Mouse (Mus musculus) bone marrow, adult 2 months (tissue): Measurements from ENCODE around the gene Zmat3. TPM values are rescaled to one million over a fixed set of nuclear protein-coding genes. Genes with fewer than 3 reads are reported as not detected.
A peak's percentile ranks its signal among the peaks of the same experiment; 100 is the strongest.

Source experiments
- H3K27ac ChIP-seq: fragments of 200-500 bp; 2 replicates; pipeline ENCODE4 v1.5.1; 2012; ENCODE audit warnings: low read depth, mild to moderate bottlenecking, control low read depth, inconsistent platforms, low read length; ENCODE audit not compliant: control insufficient read depth, poor library complexity, insufficient read depth
- H3K4me1 ChIP-seq: fragments of 200-500 bp; 2 replicates; pipeline ENCODE4 v1.6.1; 2011; ENCODE audit warnings: low read length; ENCODE audit not compliant: control insufficient read depth, insufficient read depth
- H3K4me3 ChIP-seq: fragments of 200-500 bp; replicated peaks from 2 replicates; pipeline ENCODE3; 2011; ENCODE audit warnings: mild to moderate bottlenecking, low read depth, low read length, control low read depth; ENCODE audit not compliant: control insufficient read depth
- CTCF ChIP-seq: fragments of 200-500 bp; IDR thresholded peaks from 2 replicates; pipeline ENCODE4 v1.5.1; 2011; ENCODE audit warnings: low read length, control low read depth; ENCODE audit not compliant: control insufficient read depth, insufficient read depth
- POLR2A ChIP-seq: fragments of 200-500 bp; IDR thresholded peaks from 2 replicates; pipeline ENCODE4 v1.6.1; 2011; ENCODE audit warnings: low read depth, mild to moderate bottlenecking, control low read depth, low read length, borderline replicate concordance; ENCODE audit not compliant: control insufficient read depth
- WGBS: fragments of 180-500 bp; shearing (Covaris S2); methylation state at CpG from one replicate; pipeline ENCODE4 v1.1.7; 2018; 5-methylcytosine and 5-hydroxymethylcytosine counted together
- polyA plus RNA-seq: library from polyadenylated mRNA; stranded (reverse); fragments of >200 nt; gene quantifications from 2 replicates; pipeline ENCODE4 v1.2.4, GENCODE M21; 2011; ENCODE audit warnings: low replicate concordance; ENCODE audit not compliant: missing spikeins, insufficient read depth, insufficient read length

Gene Zmat3
- polyA plus RNA-seq, result 1.3 and 6.0 TPM in 2 replicates

DNA sequence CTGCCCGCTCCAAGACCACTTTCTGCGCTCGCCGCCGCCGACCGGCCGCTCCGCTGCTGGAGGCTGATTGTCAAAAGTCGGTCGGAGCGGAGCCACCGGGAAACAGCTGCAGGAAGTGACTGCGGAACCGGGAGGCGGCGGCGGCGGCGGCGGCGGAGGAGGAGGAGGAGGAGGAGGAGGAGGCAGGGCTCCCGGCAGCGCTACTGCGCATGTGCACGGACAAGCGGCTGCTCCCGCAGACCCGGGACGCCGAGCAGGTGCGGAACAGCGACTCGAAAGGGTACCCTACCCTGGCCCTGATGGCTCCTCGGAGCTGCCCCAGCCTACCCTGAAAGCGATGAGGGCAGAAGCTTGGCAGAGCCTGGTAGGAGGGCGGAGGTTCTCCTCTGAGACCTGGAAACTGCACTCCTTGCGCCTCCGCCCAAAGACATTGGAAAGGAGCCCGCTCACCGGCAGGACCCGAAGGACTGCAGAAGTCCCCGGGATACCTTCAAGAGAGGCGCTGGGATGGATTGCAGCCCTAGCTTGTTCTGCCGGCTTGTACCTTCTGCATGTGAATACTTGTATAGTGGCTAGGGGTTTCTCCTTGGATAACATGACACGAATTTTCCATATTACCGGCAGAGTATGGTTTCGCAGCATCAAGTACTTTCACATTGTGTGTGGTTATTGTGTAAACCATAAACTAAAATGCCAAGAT lies at the start of gene Zmat3:
Gene Zmat3, minus strand, starts transcription at position 469 of the 700 bp plus-strand sequence.
- Histone ChIP-seq H3K4me3 (peak within 1 kb of the TSS; percentile 78), H3K4me1 (no peaks in the 10 kb centered on the region), H3K27ac (no peak within 1 kb of the TSS)
- WGBS, result 1% methylated on average over 34 of the region's 48 CpGs
- TF ChIP-seq POLR2A (no peak), CTCF (no peak)

- no peak overlapping the region for H3K4me3 ChIP-seq
- H3K4me1 ChIP-seq, result no peaks in the 10 kb centered on the region; the same call in none of the 2 replicates
- TF ChIP-seq POLR2A, result no peak
- no peak for TF ChIP-seq CTCF
- WGBS, result 58% methylated on average over 4 of the region's 4 CpGs
- H3K27ac ChIP-seq, result no peak overlapping the region
These were observed 48.6 kb upstream of the Zmat3 start for GRCm38 (mm10) chr3:32414381-32414780.

DNA sequence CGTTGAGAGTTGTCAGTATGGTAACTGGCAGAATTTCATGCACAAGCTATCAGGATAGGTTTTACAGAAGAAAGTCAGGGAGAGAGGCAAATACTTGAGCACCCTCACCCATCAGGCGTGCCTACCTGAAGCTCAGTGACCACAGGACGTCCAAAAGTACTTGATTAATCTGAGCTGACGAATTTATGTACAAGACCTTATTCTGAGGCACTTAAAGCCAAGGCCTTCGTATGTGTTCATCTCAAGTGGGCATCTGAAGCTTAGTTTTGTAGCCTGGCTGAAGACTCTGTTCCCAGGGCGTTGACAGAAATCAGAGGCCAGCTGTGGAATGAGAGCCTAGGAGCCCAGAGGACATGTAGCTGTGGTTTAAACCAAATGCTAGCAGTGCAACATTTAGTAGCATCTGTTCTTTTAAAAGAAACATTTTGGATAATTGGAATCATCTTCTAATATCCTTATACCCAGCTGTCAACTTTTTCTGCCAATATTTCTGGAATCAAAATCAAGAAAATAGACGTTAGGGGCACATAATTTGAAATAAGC lies 46.8 kb upstream of the Zmat3 start:
- WGBS, result 75% methylated on average over 7 of the region's 7 CpGs
- no peak overlapping the region for H3K27ac ChIP-seq
- no peaks in the 10 kb centered on the region; the same call in none of the 2 replicates for H3K4me1 ChIP-seq
- TF ChIP-seq CTCF (no peak), POLR2A (no peak)
- no peak overlapping the region for H3K4me3 ChIP-seq

GRCm38 (mm10) chr3:32408811-32409273 lies 43.0 kb upstream of the Zmat3 start:
- H3K4me3 ChIP-seq, result no peak overlapping the region
- WGBS, result 67% methylated on average over 3 of the region's 3 CpGs
- TF ChIP-seq POLR2A, result no peak
- no peak for TF ChIP-seq CTCF
- H3K27ac ChIP-seq, result no peak overlapping the region
- H3K4me1 ChIP-seq, result no peaks in the 10 kb centered on the region; the same call in 1 of the 2 replicates

- no peak overlapping the region for H3K27ac ChIP-seq
- no peak for TF ChIP-seq POLR2A
- TF ChIP-seq CTCF, result no peak
- no peaks in the 10 kb centered on the region; the same call in 1 of the 2 replicates for H3K4me1 ChIP-seq
- no peak overlapping the region for H3K4me3 ChIP-seq
- 48% methylated on average over 6 of the region's 6 CpGs for WGBS
These were observed 41.0 kb upstream of the Zmat3 start for GRCm38 (mm10) chr3:32406804-32407203.

- Histone ChIP-seq H3K27ac (no peak overlapping the region), H3K4me3 (no peak overlapping the region), H3K4me1 (no peaks in the 10 kb centered on the region; the same call in 1 of the 2 replicates)
- WGBS, result 39% methylated on average over 1 of the region's 1 CpGs
- TF ChIP-seq POLR2A, result no peak
- TF ChIP-seq CTCF, result no peak
These were observed 39.9 kb upstream of the Zmat3 start for GRCm38 (mm10) chr3:32405699-32406098.

GRCm38 (mm10) chr3:32402990-32403885 lies 37.4 kb upstream of the Zmat3 start:
- Histone ChIP-seq H3K4me1 (peaks cover 6% of the 10 kb centered on the region), H3K4me3 (no peak overlapping the region), H3K27ac (no peak overlapping the region)
- TF ChIP-seq POLR2A (no peak), CTCF (no peak)
- 67% methylated on average over 7 of the region's 7 CpGs for WGBS

DNA sequence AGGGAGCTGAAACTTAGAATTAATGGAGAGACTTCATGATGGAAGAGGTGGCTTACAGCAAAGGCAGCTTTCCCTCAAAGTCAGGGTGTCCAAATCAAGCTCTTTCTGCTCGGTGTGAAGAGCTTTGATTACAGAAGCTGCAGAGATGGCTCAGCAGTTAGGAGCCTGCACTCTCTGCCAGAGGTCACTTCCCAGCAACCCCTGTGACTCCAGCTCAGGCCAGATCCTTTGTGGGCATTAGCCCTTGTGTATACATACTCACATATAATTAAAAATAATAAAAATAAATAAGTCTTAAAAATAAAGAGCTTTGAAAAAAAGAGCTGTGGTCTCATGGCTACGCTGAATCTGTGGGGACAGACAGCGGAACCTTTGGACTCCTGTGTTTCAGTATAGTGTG lies 35.8 kb upstream of the Zmat3 start:
- Histone ChIP-seq H3K4me3 (no peak overlapping the region), H3K27ac (no peak overlapping the region), H3K4me1 (peaks cover 6% of the 10 kb centered on the region)
- TF ChIP-seq CTCF (no peak), POLR2A (no peak)
- WGBS, result 80% methylated on average over 3 of the region's 3 CpGs
